Mouse (Mus musculus): ENCODE data around the gene Atp6v0e.

DNA sequence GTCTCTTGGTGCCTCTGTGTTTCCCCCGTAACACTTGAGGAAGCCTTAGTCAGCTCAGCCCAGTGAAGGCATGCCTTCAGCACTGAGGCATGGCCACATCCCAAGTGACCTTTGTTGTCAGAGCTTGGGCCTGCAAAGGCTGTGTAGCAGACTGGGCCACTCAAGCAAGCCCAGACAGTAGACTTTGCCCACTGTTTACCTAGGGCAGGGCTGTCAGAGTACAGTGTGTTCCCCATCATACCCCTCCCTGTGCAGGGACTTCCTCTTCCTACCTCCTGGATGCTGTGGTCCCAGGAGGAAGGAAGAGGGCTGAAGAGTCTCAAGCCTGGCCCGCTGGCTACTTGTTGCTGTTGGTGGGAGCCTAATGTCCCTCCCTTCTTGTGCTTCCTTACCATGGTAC, 46.3 kb upstream of the Atp6v0e start:
- TF ChIP-seq CTCF (IDR thresholded peaks at IDR 0.05) = no peak
- peak; percentile 100 for TF ChIP-seq EP300 (IDR thresholded peaks at IDR 0.05)

Measured in lung, postnatal 0 days (tissue).